Mouse (Mus musculus) stomach, embryonic 16.5 days (tissue): ENCODE results near the gene Capn15. TPM values are rescaled to one million over a fixed set of nuclear protein-coding genes. Genes with fewer than 3 reads are reported as not detected.

Experiments used
- ATAC-seq: fragments of 200-750 bp; cut with Nextera tagmentation; 2 replicates; pipeline ENCODE4 v1.8.0; 2017; ENCODE audit warnings: moderate number of reproducible peaks, moderate TSS enrichment; ENCODE audit not compliant: insufficient read depth, low FRiP score
- H3K27ac ChIP-seq: fragments of 300-500 bp; sonication (generic); 2 replicates; pipeline ENCODE4 v1.5.1; 2014; ENCODE audit warnings: low read length
- H3K27me3 ChIP-seq: fragments of 300-500 bp; sonication (generic); 2 replicates; pipeline ENCODE4 v1.6.1; 2014; ENCODE audit warnings: low read length, control low read depth, mixed read lengths; ENCODE audit not compliant: control insufficient read depth, insufficient read depth
- H3K36me3 ChIP-seq: fragments of 300-500 bp; sonication (generic); 2 replicates; pipeline ENCODE4 v1.6.1; 2014; ENCODE audit warnings: low read length; ENCODE audit not compliant: control insufficient read depth, insufficient read depth
- H3K4me1 ChIP-seq: fragments of 300-500 bp; sonication (generic); 2 replicates; pipeline ENCODE4 v1.6.1; 2014; ENCODE audit warnings: low read length, control low read depth, mixed read lengths; ENCODE audit not compliant: control insufficient read depth, insufficient read depth
- H3K4me2 ChIP-seq: fragments of 300-500 bp; sonication (generic); 2 replicates; pipeline ENCODE4 v1.6.1; 2014; ENCODE audit warnings: low read depth, low read length, mixed read lengths
- H3K4me3 ChIP-seq: fragments of 300-500 bp; sonication (generic); replicated peaks from 2 replicates; pipeline ENCODE4 v1.5.1; 2014; ENCODE audit warnings: mild to moderate bottlenecking, low read length
- H3K9ac ChIP-seq: fragments of 300-500 bp; sonication (generic); 2 replicates; pipeline ENCODE4 v1.6.1; 2014; ENCODE audit warnings: low read length
- H3K9me3 ChIP-seq: fragments of 300-500 bp; sonication (generic); replicated peaks from 2 replicates; pipeline ENCODE4 v1.6.1; 2016; ENCODE audit warnings: low read length, control low read depth; ENCODE audit not compliant: control insufficient read depth
- WGBS: fragments of 180-500 bp; shearing (Covaris S2); extraction: QIAGEN DNeasy Blood & Tissue Kit; methylation state at CpG from one replicate; pipeline ENCODE4 v1.1.7; 2014; 5-methylcytosine and 5-hydroxymethylcytosine counted together
- polyA plus RNA-seq: library from polyadenylated mRNA; unstranded; fragments of >200 nt; fragmentation: Nextera tagmentation; extraction: Ambion mirVana; gene quantifications from 2 replicates; pipeline ENCODE4 v1.2.1, GENCODE M21; 2015

The Capn15 gene
- polyA plus RNA-seq, 1 experiment from 2014 or later: 23.3 TPM

DNA sequence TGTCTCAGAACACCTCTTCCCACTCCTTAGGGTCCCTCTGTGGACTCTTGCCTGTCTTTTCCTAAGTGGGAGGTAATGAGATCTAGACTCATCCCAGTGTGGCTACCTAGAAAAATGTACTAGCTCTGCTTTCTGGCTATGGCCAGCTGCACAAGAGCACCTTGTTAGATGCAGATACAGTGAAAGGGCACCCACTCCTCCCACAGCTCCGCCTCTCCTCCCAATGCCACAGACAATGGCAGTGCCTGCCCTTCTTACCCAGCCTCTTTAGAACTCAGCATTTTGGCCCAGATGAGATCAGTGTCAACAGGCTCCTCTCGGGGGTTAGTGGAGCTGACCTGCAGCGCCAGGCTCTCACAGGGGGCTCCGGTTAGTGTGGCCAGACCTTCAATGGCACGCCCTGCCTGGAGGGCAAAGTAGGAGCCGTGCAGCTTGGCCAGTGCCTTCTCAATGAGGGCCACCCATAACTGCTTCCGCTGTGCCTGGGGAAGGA is 23.1 kb downstream of the Capn15 start:
- Histone ChIP-seq H3K9me3 (no peaks in the 10 kb centered on the region), H3K4me1 (no peaks in the 10 kb centered on the region), H3K27me3 (no peaks in the 10 kb centered on the region), H3K9ac (no peak overlapping the region), H3K36me3 (peaks cover 4% of the 10 kb centered on the region; the same call in 1 of the 2 replicates), H3K4me3 (no peak overlapping the region), H3K4me2 (no peak overlapping the region), H3K27ac (no peak overlapping the region)
- WGBS: 90% methylated on average over 7 of the region's 7 CpGs
- ATAC-seq: no peak

- WGBS: 94% methylated on average over 5 of the region's 5 CpGs
- Histone ChIP-seq H3K27me3 (no peaks in the 10 kb centered on the region), H3K4me2 (no peak overlapping the region), H3K4me3 (no peak overlapping the region), H3K4me1 (no peaks in the 10 kb centered on the region), H3K27ac (no peak overlapping the region), H3K9me3 (no peaks in the 10 kb centered on the region), H3K36me3 (peaks cover 4% of the 10 kb centered on the region; the same call in 1 of the 2 replicates), H3K9ac (no peak overlapping the region)
- ATAC-seq: no peak
These were observed 24.0 kb downstream of the Capn15 start for GRCm38 (mm10) chr17:25961566-25961965.

DNA sequence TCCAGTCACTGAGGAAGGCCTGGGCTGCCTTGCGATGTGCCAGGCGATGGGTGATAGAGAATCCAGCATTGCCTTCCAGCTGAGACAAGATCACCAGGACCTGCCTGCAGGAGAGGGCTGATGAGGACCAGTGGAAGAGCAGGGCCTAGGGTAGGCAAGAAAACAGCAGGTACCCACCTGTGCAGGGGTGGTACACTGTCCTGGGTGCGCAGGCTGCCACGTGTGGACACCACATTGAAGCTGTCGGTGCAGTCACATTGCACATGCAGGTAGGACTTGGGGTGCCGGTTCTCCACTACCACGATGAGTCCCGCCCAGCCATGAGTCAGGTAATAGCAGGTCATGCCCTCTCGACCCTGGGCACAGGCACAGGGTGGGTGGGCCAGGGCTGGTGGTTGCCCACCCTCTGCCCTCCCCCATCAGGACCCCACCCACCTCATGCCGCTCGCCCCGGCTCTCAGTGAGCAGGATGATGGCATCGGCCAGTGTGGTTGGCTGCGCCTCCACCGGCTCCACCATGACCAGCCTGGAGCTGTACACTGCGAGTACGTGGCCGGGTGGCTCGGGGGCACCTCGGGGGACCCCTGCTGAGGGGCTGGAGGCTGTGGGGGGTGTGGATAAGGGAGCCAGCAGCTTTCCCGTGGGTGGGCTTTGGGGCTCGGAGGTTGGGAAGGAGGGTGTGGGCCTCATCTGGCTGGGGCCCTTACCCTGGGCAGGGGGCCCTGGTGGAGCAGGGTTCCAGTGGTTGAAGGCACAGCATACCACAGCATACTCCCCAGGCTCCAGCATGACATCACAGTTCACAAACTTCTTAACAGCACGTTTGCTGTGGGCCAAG is 25.7 kb downstream of the Capn15 start:
- Histone ChIP-seq H3K27ac (no peak overlapping the region), H3K36me3 (peaks cover 4% of the 10 kb centered on the region; the same call in 1 of the 2 replicates), H3K27me3 (no peaks in the 10 kb centered on the region), H3K9ac (no peak overlapping the region), H3K4me3 (no peak overlapping the region), H3K4me1 (no peaks in the 10 kb centered on the region), H3K9me3 (no peaks in the 10 kb centered on the region), H3K4me2 (no peak overlapping the region)
- WGBS: 89% methylated on average over 23 of the region's 23 CpGs
- no peak for ATAC-seq

DNA sequence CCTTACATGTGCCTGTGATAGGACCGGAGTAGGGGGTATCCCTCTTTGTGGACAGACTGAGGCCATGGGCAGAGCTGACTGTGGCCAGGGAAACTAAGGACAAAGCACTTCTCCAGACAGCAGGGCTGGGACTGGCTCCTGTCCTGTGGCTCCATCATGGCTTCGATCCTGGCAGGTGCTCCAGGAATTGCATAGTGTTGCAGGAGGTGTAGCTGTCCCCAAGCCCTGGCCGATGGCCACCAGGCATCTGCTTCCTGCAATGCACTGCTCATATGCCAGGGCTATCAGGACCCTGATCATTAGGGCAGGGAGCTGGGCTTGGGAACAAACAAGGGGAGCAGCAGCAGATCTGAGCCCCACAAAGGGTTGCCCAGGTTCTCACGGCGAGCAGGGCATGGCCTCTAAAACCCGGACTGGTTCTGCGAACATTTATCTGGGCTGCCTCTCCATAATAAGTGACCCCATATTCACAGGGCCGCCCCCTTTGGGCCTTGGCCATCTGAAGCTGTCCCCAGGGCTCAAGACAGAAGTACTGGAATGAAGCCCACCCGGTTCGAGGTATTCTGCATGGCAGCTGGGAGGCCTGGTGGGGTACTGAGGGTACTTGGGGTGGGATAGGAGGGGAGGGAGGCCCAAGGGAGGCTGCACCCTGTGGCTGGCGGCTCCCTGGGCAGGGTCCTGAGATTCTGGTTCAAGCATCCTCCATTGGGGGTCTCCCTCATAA is 26.7 kb downstream of the Capn15 start:
- Histone ChIP-seq H3K4me3 (no peak overlapping the region), H3K4me1 (no peaks in the 10 kb centered on the region), H3K4me2 (no peak overlapping the region), H3K27ac (no peak overlapping the region), H3K9me3 (no peaks in the 10 kb centered on the region), H3K27me3 (no peaks in the 10 kb centered on the region), H3K9ac (no peak overlapping the region), H3K36me3 (peaks cover 4% of the 10 kb centered on the region; the same call in 1 of the 2 replicates)
- WGBS: 90% methylated on average over 11 of the region's 11 CpGs
- no peak for ATAC-seq

DNA sequence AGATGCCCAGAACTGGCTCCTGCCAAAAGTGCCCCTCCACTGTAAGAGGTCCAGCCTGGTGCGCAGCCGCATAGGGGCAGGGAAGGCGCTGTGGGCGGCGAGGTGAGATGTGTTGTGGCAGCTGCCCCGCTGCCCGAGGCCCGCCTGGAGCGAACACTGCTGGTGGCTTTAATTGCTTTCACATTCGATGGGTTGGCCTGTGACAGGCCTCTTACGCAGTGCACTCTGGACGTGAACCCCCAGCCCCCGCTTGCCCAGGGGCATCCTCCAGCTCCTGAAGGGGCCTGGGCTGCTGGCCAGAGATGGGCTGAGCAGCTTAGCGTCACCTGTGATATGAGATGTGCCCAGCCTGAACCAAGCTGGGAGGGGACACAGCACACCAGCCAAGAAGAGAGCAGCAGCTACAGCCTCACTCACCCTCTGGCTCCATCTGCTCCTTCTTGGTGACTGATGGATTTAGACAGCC is 28.0 kb downstream of the Capn15 start:
- Histone ChIP-seq H3K4me1 (no peaks in the 10 kb centered on the region), H3K4me2 (no peak overlapping the region), H3K27ac (no peak overlapping the region), H3K27me3 (peaks cover 9% of the 10 kb centered on the region), H3K9me3 (no peaks in the 10 kb centered on the region), H3K36me3 (0 out of 2 replicates have a peak, but pooled peaks cover 4% of the 10 kb centered on the region), H3K9ac (no peak overlapping the region), H3K4me3 (no peak overlapping the region)
- 88% methylated on average over 14 of the region's 14 CpGs for WGBS
- ATAC-seq: no peak

DNA sequence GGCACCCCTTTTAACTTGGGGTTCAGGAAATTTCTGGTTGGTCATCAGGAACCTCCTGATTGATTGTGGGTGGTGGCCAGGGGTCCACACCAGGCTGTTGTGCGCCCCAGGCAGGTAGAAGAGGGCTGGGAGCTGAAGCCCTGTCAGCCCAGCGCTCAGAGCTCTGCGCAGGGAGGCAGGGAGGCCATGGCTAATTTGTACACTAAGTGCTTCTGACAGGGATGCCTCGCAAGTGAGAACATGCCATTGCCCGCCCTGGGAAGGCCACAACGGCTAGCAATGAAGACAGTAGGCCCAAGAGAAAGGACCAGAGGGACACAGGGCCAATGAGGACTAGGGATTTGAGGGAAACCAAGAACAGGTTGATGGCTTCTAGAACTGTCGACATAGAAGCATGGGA is 29.0 kb downstream of the Capn15 start:
- H3K4me2 ChIP-seq: no peak overlapping the region
- no peak overlapping the region for H3K27ac ChIP-seq
- H3K4me1 ChIP-seq: peaks cover 5% of the 10 kb centered on the region
- no peak for ATAC-seq
- 0 out of 2 replicates have a peak, but pooled peaks cover 4% of the 10 kb centered on the region for H3K36me3 ChIP-seq
- H3K9me3 ChIP-seq: no peaks in the 10 kb centered on the region
- H3K4me3 ChIP-seq: no peak overlapping the region
- peaks cover 18% of the 10 kb centered on the region for H3K27me3 ChIP-seq
- WGBS: 81% methylated on average over 7 of the region's 7 CpGs
- no peak overlapping the region for H3K9ac ChIP-seq

DNA sequence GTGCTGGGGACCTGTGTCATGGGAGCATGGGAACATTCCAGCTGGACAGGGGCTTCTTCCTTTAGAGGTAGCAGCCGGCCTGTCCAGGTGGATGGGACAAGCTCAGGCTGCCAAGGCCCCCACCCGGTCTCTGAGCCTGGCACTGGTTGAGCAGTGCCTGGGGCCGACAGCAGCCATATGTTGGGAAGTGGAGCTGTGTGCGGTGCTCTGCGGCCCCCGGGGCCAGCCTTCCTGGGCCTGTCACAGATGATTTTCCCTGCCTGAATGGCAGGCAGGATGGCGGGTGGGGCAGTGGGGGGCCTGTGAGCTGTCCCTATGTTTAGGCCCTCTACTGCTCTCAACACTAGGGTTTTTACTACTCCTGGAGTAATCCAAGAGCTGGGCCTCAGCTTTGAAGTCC is 29.4 kb downstream of the Capn15 start:
- WGBS: 74% methylated on average over 7 of the region's 7 CpGs
- H3K4me3 ChIP-seq: no peak overlapping the region
- 0 out of 2 replicates have a peak, but pooled peaks cover 4% of the 10 kb centered on the region for H3K36me3 ChIP-seq
- ATAC-seq: no peak
- peaks cover 7% of the 10 kb centered on the region for H3K4me1 ChIP-seq
- no peaks in the 10 kb centered on the region for H3K9me3 ChIP-seq
- H3K4me2 ChIP-seq: no peak overlapping the region
- H3K27ac ChIP-seq: no peak overlapping the region
- H3K27me3 ChIP-seq: peaks cover 22% of the 10 kb centered on the region
- no peak overlapping the region for H3K9ac ChIP-seq

DNA sequence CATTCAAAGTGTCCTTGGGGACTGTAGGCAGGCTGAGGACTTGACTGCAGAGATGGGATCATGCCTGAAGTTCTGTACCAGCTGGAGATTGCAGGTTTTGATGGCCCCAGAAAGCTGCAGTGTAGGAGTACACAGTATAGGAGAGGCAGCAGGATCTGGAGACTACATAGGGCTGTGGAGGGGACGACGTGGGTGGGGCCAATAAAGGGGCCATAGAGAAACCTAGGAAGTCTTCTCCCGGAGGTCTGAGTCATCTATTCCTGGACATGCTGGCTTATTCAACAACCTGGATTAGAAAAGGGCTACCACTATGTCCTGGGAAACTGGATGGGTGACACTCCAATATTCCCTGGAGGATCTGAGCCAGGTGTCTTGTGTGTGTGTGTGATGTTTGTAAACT is 29.9 kb downstream of the Capn15 start:
- Histone ChIP-seq H3K4me1 (peaks cover 8% of the 10 kb centered on the region), H3K4me3 (no peak overlapping the region), H3K36me3 (0 out of 2 replicates have a peak, but pooled peaks cover 4% of the 10 kb centered on the region), H3K27ac (no peak overlapping the region), H3K9ac (no peak overlapping the region), H3K27me3 (peaks cover 27% of the 10 kb centered on the region), H3K9me3 (no peaks in the 10 kb centered on the region), H3K4me2 (no peak overlapping the region)
- no peak for ATAC-seq
- WGBS: 47% methylated on average over 3 of the region's 3 CpGs

DNA sequence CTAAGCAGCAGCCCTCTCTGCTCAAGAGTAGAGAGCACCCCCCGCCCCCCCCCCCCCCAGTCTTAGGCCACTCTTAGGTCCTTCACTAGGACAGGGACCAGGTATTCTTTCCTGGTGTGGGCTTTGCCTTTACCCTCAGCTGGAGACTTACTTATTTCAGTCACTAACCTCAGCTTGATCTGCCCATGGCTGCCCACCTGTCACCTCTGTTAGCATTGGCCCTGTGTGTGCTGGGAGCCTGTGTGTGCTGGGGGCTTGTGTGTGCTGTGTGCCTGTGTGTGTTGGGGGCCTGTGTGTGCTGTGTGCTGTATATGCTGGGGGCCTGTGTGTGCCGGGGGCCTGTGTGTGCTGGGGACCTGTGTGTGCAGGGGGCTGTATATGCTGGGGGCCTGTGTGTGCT is 30.9 kb downstream of the Capn15 start:
- Histone ChIP-seq H3K27me3 (peaks cover 37% of the 10 kb centered on the region), H3K4me1 (peaks cover 8% of the 10 kb centered on the region), H3K9me3 (no peaks in the 10 kb centered on the region), H3K36me3 (0 out of 2 replicates have a peak, but pooled peaks cover 4% of the 10 kb centered on the region), H3K4me2 (no peak overlapping the region), H3K4me3 (no peak overlapping the region), H3K9ac (no peak overlapping the region), H3K27ac (no peak overlapping the region)
- 62% methylated on average over 2 of the region's 2 CpGs for WGBS
- no peak for ATAC-seq
